Mouse (Mus musculus) limb, embryonic 10.5 days (tissue): Measurements from ENCODE around the gene Proz. TPM values are rescaled to one million over a fixed set of nuclear protein-coding genes. Genes with fewer than 3 reads are reported as not detected.
"Not testable (repeated sequence)": the region's sequence is repeated elsewhere in the genome, so short reads cannot be mapped to it uniquely, and the experiment has no call there.

Experiments
- DNase-seq: peaks from one replicate; pipeline ENCODE4 v3.0.0-alpha.2; 2017; ENCODE audit warnings: low spot score
- H3K27ac ChIP-seq: fragments of 300-500 bp; sonication (generic); 2 replicates; pipeline ENCODE4 v1.5.1; 2016; ENCODE audit warnings: mild to moderate bottlenecking
- H3K27me3 ChIP-seq: fragments of 300-500 bp; sonication (generic); 2 replicates; pipeline ENCODE4 v1.6.1; 2016; ENCODE audit warnings: low read depth, mild to moderate bottlenecking; ENCODE audit not compliant: poor library complexity, severe bottlenecking
- H3K36me3 ChIP-seq: fragments of 300-500 bp; sonication (generic); 2 replicates; pipeline ENCODE4 v1.6.1; 2016; ENCODE audit warnings: mild to moderate bottlenecking, moderate library complexity
- H3K4me1 ChIP-seq: fragments of 300-500 bp; sonication (generic); 2 replicates; pipeline ENCODE4 v1.6.1; 2016
- H3K4me3 ChIP-seq: fragments of 300-500 bp; sonication (generic); 2 replicates; pipeline ENCODE4 v1.5.1; 2016; ENCODE audit warnings: mild to moderate bottlenecking, moderate library complexity
- H3K9me3 ChIP-seq: fragments of 300-500 bp; sonication (generic); replicated peaks from 2 replicates; pipeline ENCODE4 v1.6.1; 2016; ENCODE audit warnings: mild to moderate bottlenecking
- WGBS: fragments of 180-500 bp; shearing (Covaris S2); methylation state at CpG from one replicate; pipeline ENCODE4 v1.1.7; 2016; 5-methylcytosine and 5-hydroxymethylcytosine counted together
- polyA plus RNA-seq: library from polyadenylated mRNA; unstranded; fragments of >200 nt; fragmentation: Nextera tagmentation; extraction: Ambion mirVana; gene quantifications from 2 replicates; pipeline ENCODE4 v1.2.1, GENCODE M21; 2016

The Proz gene
- polyA plus RNA-seq, 1 experiment from 2014 or later = 0.33 TPM

DNA sequence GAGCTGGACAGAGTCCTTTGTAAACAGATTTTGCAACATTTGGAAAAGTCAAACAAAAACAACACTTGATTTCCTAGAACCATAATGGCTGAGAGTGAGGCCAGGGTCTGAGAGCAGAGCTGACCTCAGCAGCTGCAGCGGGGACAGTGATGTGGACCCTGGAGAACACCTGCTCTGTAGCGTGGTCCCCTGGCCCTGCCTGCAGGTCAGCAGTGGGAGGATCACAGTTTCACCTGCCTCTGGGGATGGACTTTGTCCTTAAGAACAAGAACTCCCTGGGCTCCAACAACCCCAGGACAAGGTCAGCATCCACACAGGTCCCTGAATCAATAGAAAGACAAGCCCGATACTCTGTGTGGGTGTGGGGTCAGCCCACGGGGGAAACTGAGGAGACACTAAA is 3.4 kb upstream of the Proz start:
- Histone ChIP-seq H3K4me3 (no peak overlapping the region), H3K27me3 (no peaks in the 10 kb centered on the region), H3K4me1 (no peaks in the 10 kb centered on the region), H3K36me3 (no peaks in the 10 kb centered on the region), H3K27ac (no peak overlapping the region), H3K9me3 (no peaks in the 10 kb centered on the region)
- DNase-seq = no peak
- 85% methylated on average over 4 of the region's 4 CpGs for WGBS

DNA sequence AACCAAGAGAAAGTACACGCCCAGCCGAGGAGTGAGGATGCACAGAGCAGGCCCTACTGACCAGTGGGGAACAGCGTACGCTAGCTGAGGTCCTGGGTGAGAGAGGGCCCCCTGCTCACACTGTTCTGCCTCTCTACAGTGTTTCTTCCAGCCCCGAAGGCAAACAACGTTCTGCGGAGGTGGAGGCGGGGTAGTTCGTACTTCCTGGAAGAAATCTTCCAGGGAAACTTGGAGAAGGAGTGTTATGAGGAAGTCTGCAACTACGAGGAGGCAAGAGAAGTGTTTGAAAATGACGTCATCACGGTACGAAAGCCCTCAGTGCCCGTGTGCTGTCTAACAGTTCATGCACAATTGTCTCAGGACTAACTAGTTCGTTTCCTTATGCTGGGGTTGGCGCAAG is 2.4 kb downstream of the Proz start:
- DNase-seq = no peak
- Histone ChIP-seq H3K9me3 (no peaks in the 10 kb centered on the region), H3K4me1 (no peaks in the 10 kb centered on the region), H3K4me3 (no peak overlapping the region), H3K27ac (no peak overlapping the region), H3K36me3 (no peaks in the 10 kb centered on the region), H3K27me3 (no peaks in the 10 kb centered on the region)
- 80% methylated on average over 16 of the region's 16 CpGs for WGBS

DNA sequence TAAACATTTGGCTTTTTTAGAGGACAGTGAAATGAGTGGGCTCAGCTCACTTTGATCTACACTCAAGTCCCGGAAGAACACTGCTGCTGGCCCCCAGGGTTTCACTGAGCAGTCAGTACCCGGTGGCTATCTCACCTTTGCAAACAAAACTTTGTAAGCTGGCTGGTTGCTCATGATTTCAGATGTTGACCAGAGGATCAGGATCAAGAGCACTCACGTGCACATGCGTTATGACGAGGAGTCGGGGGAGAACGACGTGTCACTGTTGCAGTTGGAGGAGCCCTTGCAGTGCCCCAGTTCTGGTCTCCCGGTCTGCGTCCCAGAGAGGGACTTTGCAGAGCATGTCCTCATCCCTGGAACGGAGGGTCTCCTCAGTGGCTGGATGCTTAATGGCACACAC is 12.5 kb downstream of the Proz start:
- Histone ChIP-seq H3K4me3 (no peak overlapping the region), H3K4me1 (no peaks in the 10 kb centered on the region), H3K27me3 (no peaks in the 10 kb centered on the region), H3K36me3 (peaks cover 60% of the 10 kb centered on the region), H3K9me3 (no peaks in the 10 kb centered on the region), H3K27ac (no peak overlapping the region)
- DNase-seq = no peak
- 95% methylated on average over 11 of the region's 11 CpGs for WGBS

DNA sequence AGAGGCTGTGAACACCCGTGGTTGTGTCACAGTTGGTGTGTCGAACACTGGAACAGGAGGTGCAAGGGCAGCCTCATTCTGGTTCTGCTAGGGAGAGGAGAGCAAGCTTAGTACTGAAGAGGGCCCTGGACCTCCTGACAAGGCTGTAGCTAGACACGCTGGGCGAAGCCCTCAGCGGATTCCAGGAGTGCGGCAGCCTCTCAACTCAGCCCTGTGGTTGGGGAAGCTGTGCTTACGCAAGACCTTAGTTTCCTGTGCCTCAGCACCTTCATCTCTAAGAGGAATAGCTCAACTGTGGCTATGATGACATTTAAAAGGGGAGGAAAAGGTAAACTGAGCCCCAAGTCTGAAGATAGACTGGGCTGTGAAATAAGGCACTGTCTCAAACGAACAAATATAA is 14.3 kb downstream of the Proz start:
- Histone ChIP-seq H3K4me3 (no peak overlapping the region), H3K27me3 (no peaks in the 10 kb centered on the region), H3K4me1 (no peaks in the 10 kb centered on the region), H3K9me3 (no peaks in the 10 kb centered on the region), H3K27ac (no peak overlapping the region), H3K36me3 (peaks cover 78% of the 10 kb centered on the region)
- DNase-seq = no peak
- 94% methylated on average over 8 of the region's 8 CpGs for whole genome bisulfite sequencing

DNA sequence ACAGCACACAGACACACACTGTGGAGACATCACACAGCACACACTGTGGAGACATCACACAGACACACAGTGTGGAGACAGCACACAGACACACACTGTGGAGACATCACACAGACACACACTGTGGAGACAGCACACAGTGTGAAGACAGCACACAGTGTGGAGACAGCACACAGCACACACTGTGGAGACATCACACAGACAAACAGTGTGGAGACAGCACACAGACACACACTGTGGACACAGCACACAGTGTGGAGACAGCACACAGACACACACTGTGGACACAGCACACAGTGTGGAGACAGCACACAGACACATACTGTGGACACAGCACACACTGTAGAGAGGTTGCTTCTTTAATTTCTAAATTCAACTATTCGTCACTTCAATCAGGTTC is 14.9 kb downstream of the Proz start:
- DNase-seq, H3K4me3 ChIP-seq, H3K4me1 ChIP-seq, H3K27me3 ChIP-seq, H3K27ac ChIP-seq, H3K9me3 ChIP-seq: not testable (repeated sequence)
- H3K36me3 ChIP-seq = peaks cover 83% of the 10 kb centered on the region
- WGBS = 95% methylated on average over 1 of the region's 1 CpGs

DNA sequence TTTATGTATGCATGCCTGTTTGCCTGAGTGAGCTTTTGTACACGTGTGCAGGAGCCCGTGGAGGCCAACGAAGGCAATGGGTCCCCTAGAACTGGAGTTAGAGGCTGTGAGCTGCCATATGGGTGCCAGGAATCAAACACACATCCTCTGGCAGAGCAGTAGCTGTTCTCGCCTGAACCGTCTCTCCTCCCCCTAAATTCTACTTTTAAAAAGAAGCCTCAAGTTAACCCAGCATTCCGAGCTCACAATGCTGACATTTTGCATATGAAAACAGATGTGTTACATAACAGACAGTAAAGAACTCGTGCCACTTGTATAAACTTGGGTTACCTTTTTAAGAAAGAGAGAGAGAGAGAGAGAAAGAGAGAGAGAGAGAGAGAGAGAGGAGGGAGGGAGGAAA is 16.8 kb downstream of the Proz start:
- peaks cover 100% of the 10 kb centered on the region for H3K36me3 ChIP-seq
- 88% methylated on average over 7 of the region's 7 CpGs for WGBS
- H3K4me3 ChIP-seq = no peak overlapping the region
- no peaks in the 10 kb centered on the region for H3K27me3 ChIP-seq
- no peaks in the 10 kb centered on the region for H3K9me3 ChIP-seq
- H3K27ac ChIP-seq = no peak overlapping the region
- no peaks in the 10 kb centered on the region for H3K4me1 ChIP-seq
- no peak for DNase-seq

DNA sequence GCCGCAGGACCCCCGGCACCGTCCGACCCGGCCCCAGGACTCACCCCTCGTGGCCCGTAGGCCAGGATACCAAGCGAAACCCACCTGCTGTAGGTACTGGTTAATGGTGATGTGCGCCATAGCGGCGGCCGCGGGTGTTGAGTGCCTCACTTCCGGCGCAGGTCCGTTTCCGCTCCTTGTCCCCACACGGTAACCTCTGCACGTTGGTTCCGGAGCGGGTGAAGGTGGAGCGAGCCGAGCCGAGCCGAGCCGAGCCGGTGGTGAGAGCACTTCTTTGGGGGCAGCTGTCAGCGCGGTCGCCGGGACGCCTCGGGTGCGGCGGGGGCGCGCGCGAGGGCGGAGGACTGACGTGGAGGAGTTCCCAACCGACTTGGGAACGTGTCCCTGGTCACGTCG is 44.0 kb downstream of the Proz start:
- H3K27ac ChIP-seq = peak overlapping the region; percentile 94
- no peaks in the 10 kb centered on the region for H3K27me3 ChIP-seq
- H3K9me3 ChIP-seq = no peaks in the 10 kb centered on the region
- H3K4me1 ChIP-seq = peaks cover 28% of the 10 kb centered on the region
- under 1% methylated on average over 45 of the region's 45 CpGs for WGBS
- H3K36me3 ChIP-seq = peaks cover 36% of the 10 kb centered on the region
- H3K4me3 ChIP-seq = peak overlapping the region; percentile 81
- DNase-seq = peak; percentile 92

DNA sequence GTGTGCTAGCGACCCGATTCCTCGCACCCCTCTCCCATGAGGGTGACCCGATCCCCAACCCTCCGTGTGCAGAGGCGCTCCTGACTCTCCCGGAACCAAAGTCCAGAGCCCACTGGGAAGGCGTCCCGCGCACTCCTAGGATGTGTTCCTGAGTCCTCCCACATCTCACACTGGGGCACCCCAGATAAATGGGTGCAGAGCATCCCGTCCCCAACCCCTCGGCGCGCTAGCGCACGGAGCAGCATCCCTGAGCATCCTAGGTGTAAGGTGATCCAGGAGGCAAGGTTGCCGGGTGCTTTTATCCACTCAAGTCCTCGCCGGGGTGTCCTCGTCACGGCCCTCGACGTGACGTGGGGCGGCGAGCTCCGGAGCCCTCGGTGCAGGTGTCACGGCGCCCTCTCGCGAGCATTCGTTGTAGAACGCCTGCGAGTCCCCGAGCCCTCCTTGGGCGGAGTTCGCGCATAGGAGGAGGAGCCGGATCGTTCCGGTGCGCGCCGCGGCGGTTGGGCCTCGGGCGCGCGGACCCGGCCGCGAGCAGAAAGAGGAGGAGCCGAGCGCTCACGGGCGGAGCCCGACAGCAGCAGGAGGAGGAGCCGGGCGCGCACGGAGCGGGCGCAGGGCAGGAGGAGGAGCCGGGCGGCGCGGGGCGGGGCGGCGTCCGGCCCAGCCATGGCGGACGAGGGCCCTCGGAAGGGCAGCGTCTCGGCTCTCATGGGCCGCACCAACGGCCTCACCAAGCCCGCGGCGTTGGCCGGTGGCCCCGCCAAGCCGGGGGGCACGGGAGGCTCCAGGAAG is 44.6 kb downstream of the Proz start, which contains the start of the genes Pcid2 and Cul4a:
TSS of gene Pcid2 (minus strand) at position 373 of the 795 bp plus-strand sequence.
TSS of gene Cul4a (plus strand) at position 535 of the 795 bp plus-strand sequence.
- DNase-seq = peak; percentile 97
- H3K4me1 ChIP-seq = peaks cover 28% of the 10 kb centered on the region
- H3K9me3 ChIP-seq = no peaks in the 10 kb centered on the region
- H3K36me3 ChIP-seq = peaks cover 30% of the 10 kb centered on the region
- under 1% methylated on average over 87 of the region's 87 CpGs for WGBS
- H3K4me3 ChIP-seq = peak within 1 kb of the TSS; percentile 81
- H3K27ac ChIP-seq = peak within 1 kb of the TSS; percentile 94
- H3K27me3 ChIP-seq = no peaks in the 10 kb centered on the region

DNA sequence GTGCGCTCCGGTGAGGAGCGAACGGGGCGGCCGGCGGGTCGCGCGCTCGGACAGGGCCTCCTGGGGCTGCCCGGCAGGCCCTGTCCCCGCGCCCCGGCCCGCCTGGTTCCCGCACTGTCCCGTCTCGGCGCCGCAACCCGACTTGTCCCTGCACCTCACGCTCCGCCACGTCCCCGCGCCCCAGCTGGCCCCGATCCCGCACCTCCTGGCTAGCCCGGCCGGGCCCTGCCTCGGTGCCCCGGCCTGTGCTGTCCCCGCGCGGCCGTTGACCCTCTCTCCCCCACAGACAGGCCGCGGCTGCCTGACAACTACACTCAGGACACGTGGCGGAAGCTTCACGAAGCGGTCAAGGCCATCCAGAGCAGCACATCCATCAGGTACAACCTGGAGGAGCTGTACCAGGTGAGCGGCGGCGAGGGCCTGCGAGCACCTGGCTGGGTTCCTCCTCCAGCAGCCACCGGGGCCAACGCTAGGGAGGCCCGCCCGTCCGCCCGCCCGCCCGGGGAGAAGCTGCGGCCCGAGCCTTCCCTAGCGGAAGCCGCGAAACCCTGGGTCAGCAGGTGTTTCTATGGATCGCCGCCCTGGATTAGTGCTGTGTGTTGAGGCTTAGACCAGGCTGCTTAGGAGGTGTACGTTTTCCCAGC is 45.3 kb downstream of the Proz start:
- Histone ChIP-seq H3K9me3 (no peaks in the 10 kb centered on the region), H3K27me3 (no peaks in the 10 kb centered on the region), H3K27ac (peak overlapping the region; percentile 94), H3K4me3 (peak overlapping the region; percentile 81), H3K4me1 (peaks cover 28% of the 10 kb centered on the region), H3K36me3 (peaks cover 31% of the 10 kb centered on the region)
- WGBS = under 1% methylated on average over 63 of the region's 63 CpGs
- DNase-seq = no peak

DNA sequence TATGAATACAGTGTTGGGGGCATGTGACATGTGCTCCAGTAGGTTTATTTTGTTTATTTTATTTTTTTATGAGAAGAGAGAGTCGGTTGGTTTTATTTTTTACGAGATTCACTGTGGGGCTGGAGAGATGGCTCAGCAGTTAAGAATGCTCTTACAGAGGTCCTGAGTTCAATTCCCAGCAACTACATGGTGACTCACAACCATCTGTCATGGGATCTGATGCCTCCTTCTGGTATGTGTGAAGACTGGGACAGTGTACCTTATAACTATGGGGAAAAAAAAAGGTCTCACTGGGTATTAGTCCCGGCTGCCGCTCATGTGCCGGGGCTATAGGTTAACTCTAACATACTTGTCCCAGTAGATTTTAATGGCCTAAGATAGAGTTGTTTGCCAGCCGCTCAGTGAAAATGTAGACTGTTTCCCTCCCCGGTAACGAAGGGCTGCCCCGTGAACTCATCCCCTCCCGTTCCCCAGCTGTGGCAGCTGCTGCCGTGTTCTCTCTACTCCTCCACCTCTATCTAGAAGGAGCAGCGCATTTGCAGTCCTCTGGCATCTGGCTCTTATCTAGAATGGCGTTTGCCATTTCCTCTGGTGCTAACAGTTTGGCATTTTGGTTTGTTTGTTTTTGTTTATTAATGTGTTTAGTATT is 47.4 kb downstream of the Proz start:
- DNase-seq = no peak
- H3K27me3 ChIP-seq = no peaks in the 10 kb centered on the region
- H3K27ac ChIP-seq = no peak overlapping the region
- 94% methylated on average over 13 of the region's 13 CpGs for WGBS
- no peaks in the 10 kb centered on the region for H3K9me3 ChIP-seq
- peaks cover 28% of the 10 kb centered on the region for H3K4me1 ChIP-seq
- peaks cover 32% of the 10 kb centered on the region for H3K36me3 ChIP-seq
- no peak overlapping the region for H3K4me3 ChIP-seq

DNA sequence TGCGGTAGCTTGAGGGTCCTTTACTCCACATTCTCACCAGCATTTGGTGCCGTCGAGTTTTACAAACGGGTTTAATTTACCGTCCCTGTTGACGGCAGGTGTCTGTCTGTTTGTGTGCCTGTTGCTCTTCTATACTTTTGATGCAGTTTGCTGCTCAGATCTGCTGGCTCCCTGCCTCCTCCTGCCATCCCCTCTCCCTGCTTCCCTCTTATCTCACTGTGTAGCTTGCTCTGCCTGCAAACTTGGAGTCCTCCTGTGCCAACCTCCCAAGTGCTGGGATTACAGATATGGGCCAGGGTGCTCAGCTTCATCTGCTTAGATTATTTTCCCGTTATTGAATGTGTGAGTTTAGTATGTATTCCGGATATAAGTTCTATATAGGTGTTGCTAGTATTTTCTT is 48.3 kb downstream of the Proz start:
- Histone ChIP-seq H3K4me3 (no peak overlapping the region), H3K4me1 (peaks cover 21% of the 10 kb centered on the region), H3K9me3 (no peaks in the 10 kb centered on the region), H3K27ac (no peak overlapping the region), H3K27me3 (no peaks in the 10 kb centered on the region), H3K36me3 (peaks cover 40% of the 10 kb centered on the region)
- 89% methylated on average over 8 of the region's 8 CpGs for WGBS
- DNase-seq = no peak

DNA sequence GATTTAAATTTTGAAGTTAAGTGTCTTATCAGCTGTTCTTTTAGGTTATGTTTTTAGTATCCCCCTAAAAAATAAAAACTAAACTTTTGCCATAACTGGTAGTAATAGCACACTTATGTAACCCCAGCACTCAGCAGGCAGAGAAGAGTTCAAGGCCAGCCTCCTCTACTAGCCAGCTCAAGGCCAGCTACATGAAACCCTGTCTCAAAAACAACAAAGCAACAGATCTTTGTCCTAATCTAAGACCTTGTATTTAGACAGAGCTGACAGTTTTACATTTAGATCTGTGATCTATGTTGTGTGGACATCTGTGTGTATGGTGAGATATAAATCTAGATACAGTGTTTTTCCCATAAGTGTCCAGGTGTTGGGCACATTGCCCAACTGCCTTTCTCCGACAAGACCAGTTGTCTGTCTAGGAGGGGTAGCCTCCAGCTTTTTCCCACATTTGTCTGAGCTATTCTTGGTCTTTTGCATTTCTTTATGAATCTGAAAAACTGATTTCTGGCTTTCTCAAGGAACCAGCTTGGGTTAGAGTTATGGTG is 48.8 kb downstream of the Proz start:
- Histone ChIP-seq H3K4me3 (no peak overlapping the region), H3K4me1 (peaks cover 18% of the 10 kb centered on the region), H3K27me3 (no peaks in the 10 kb centered on the region), H3K9me3 (no peaks in the 10 kb centered on the region), H3K27ac (no peak overlapping the region), H3K36me3 (peaks cover 45% of the 10 kb centered on the region)
- DNase-seq = no peak
- WGBS = 82% methylated on average over 1 of the region's 1 CpGs

DNA sequence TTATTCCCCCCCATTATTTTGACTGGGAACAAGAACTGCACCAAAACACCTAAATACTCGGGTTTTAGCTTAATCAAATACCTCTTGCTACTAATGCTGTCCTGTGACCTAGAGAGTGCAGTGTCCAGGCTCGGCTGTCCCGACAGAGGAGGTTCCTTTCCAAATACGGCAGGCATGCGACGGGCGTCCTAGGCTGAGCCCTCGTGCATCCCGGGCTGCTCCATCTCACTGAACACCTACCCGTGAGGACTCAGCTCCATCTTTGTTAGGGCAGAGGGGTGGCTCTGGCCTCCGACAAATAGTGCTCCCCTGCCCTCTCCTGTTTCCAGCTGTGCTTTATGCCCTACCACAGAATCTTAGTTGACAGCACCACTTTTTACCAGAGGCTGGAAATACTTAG is 51.2 kb downstream of the Proz start:
- H3K4me1 ChIP-seq = 0 out of 2 replicates have a peak, but pooled peaks cover 10% of the 10 kb centered on the region
- H3K27me3 ChIP-seq = no peaks in the 10 kb centered on the region
- no peak for DNase-seq
- peaks cover 60% of the 10 kb centered on the region for H3K36me3 ChIP-seq
- 90% methylated on average over 11 of the region's 11 CpGs for WGBS
- no peak overlapping the region for H3K4me3 ChIP-seq
- H3K9me3 ChIP-seq = no peaks in the 10 kb centered on the region
- H3K27ac ChIP-seq = no peak overlapping the region
